Mouse (Mus musculus) macrophage (primary cell): ENCODE data around the gene Npas1. TPM values are rescaled to one million over a fixed set of nuclear protein-coding genes. Genes with fewer than 3 reads are reported as not detected.

ENCODE experiments used
- H3K27ac ChIP-seq: fragments of 350-480 bp; formaldehyde crosslinking; 2 replicates; pipeline ENCODE4 v1.9.0; 2021
- H3K36me3 ChIP-seq: fragments of 350-480 bp; formaldehyde crosslinking; 2 replicates; pipeline ENCODE4 v1.9.0; 2021; ENCODE audit errors: inconsistent target
- H3K4me3 ChIP-seq: fragments of 350-480 bp; formaldehyde crosslinking; 2 replicates; pipeline ENCODE4 v1.9.0; 2021; ENCODE audit errors: inconsistent target
- H3K79me2 ChIP-seq: fragments of 350-480 bp; formaldehyde crosslinking; 2 replicates; pipeline ENCODE4 v1.9.0; 2021; ENCODE audit errors: inconsistent target
- WGBS: methylation state at CpG from one replicate; pipeline ENCODE4 v1.1.7; 2026; ENCODE audit warnings: inconsistent platforms; ENCODE audit not compliant: missing documents; 5-methylcytosine and 5-hydroxymethylcytosine counted together
- polyA plus RNA-seq: library from polyadenylated mRNA; stranded (reverse); fragments of 250-400 nt; gene quantifications from 3 replicates; pipeline ENCODE4 v1.2.4, GENCODE M21; 2018; ENCODE audit warnings: inconsistent platforms

Npas1 gene
- polyA plus RNA-seq, 1 experiment from 2014 or later, result not detected

- Histone ChIP-seq H3K27ac (no peak overlapping the region), H3K36me3 (no peaks in the 10 kb centered on the region), H3K79me2 (no peaks in the 10 kb centered on the region), H3K4me3 (no peak overlapping the region)
- 96% methylated on average over 9 of the region's 9 CpGs for WGBS
Observed at GRCm38 (mm10) chr7:16489948-16490347, 12.4 kb upstream of the Npas1 start.

GRCm38 (mm10) chr7:16488816-16489215 lies 11.3 kb upstream of the Npas1 start:
- Histone ChIP-seq H3K36me3 (no peaks in the 10 kb centered on the region), H3K4me3 (no peak overlapping the region), H3K79me2 (no peaks in the 10 kb centered on the region), H3K27ac (no peak overlapping the region)

DNA sequence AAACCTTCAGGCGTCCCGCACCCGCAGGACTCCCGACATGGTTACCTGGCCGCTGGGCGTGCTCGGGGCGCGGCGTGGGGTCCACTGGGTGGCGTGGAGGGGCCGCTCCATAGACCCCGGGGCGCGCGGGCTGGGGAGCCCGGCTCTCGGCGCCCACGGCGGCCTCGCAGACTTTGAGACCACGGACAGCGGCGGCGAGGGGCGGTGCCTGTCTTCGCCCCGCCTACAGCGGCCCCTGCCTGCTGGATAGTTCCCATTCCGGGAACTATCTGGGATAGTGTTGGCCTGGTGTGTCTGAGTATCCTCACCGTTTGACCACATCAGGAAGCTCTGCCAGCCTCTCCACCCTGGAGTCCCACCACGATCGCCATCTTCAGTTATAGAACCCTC lies 933 bp downstream of the Npas1 start:
- 8% methylated on average over 30 of the region's 34 CpGs for WGBS
- H3K36me3 ChIP-seq, result no peaks in the 10 kb centered on the region
- H3K27ac ChIP-seq, result no peak overlapping the region
- no peaks in the 10 kb centered on the region for H3K79me2 ChIP-seq
- no peak overlapping the region for H3K4me3 ChIP-seq

GRCm38 (mm10) chr7:16475764-16476599 lies 1.5 kb downstream of the Npas1 start:
- H3K4me3 ChIP-seq, result no peak overlapping the region
- H3K79me2 ChIP-seq, result no peaks in the 10 kb centered on the region
- H3K27ac ChIP-seq, result no peak overlapping the region
- 5% methylated on average over 56 of the region's 59 CpGs for WGBS
- no peaks in the 10 kb centered on the region for H3K36me3 ChIP-seq

DNA sequence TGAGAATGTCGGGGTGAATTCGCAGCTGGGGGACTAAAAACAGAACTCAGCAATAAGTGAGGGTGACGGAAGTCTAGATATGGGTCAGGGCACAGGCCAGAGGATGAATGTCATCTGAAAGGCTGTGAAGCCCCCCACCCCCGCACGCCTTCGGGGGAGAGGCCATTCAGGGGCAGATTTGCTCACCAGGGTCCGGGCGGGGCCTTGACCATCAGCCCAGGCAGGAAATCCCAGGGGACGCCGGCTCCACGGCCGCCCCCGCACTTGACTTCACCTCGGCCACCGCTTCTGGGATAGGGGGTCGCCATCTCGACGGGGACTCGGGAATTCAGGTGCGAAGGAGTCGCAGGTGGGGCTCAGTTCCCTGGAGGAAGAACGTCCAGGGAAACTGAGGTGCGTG lies 2.2 kb downstream of the Npas1 start:
- WGBS, result 8% methylated on average over 23 of the region's 23 CpGs
- Histone ChIP-seq H3K27ac (no peak overlapping the region), H3K79me2 (no peaks in the 10 kb centered on the region), H3K4me3 (no peak overlapping the region), H3K36me3 (no peaks in the 10 kb centered on the region)

GRCm38 (mm10) chr7:16474445-16474844 lies 3.1 kb downstream of the Npas1 start:
- Histone ChIP-seq H3K27ac (no peak overlapping the region), H3K36me3 (no peaks in the 10 kb centered on the region), H3K4me3 (no peak overlapping the region), H3K79me2 (no peaks in the 10 kb centered on the region)
- WGBS, result 10% methylated on average over 32 of the region's 33 CpGs

- 83% methylated on average over 8 of the region's 8 CpGs for WGBS
Observed at GRCm38 (mm10) chr7:16473847-16474246, 3.7 kb downstream of the Npas1 start.

GRCm38 (mm10) chr7:16472116-16472709 lies 5.3 kb downstream of the Npas1 start:
- no peak overlapping the region for H3K4me3 ChIP-seq
- H3K27ac ChIP-seq, result no peak overlapping the region
- 44% methylated on average over 16 of the region's 17 CpGs for WGBS
- H3K36me3 ChIP-seq, result no peaks in the 10 kb centered on the region
- no peaks in the 10 kb centered on the region for H3K79me2 ChIP-seq

More at GRCm38 (mm10) chr7:16473847-16474246, 3.7 kb downstream of the Npas1 start:
- no peak overlapping the region for H3K27ac ChIP-seq
- H3K4me3 ChIP-seq, result no peak overlapping the region
- no peaks in the 10 kb centered on the region for H3K79me2 ChIP-seq
- H3K36me3 ChIP-seq, result no peaks in the 10 kb centered on the region

GRCm38 (mm10) chr7:16471549-16471948 lies 6.0 kb downstream of the Npas1 start:
- Histone ChIP-seq H3K27ac (no peak overlapping the region), H3K4me3 (no peak overlapping the region), H3K36me3 (no peaks in the 10 kb centered on the region), H3K79me2 (no peaks in the 10 kb centered on the region)
- WGBS, result 42% methylated on average over 9 of the region's 9 CpGs

DNA sequence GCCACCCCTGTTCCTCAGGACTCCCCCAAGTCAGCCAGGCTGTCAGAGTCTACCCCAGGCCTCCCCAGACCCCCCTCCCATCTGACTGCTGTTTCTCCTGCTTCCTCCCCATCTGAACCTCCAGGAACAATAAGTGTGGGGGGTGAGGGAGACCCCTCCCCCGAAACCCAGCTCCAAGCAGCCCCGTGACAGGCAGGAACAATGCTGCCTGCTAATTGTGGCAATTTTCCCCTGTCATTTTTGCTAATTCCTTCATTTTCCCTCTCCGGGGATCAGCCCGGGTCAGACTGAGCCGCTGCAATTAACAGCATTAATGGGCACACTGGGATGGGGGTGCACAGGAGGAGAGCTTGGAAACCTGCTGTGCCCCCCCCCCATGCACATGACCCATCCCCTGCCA lies 9.4 kb downstream of the Npas1 start:
- H3K79me2 ChIP-seq, result no peaks in the 10 kb centered on the region
- no peaks in the 10 kb centered on the region for H3K36me3 ChIP-seq
- H3K4me3 ChIP-seq, result no peak overlapping the region
- no peak overlapping the region for H3K27ac ChIP-seq
- 37% methylated on average over 5 of the region's 5 CpGs for WGBS

DNA sequence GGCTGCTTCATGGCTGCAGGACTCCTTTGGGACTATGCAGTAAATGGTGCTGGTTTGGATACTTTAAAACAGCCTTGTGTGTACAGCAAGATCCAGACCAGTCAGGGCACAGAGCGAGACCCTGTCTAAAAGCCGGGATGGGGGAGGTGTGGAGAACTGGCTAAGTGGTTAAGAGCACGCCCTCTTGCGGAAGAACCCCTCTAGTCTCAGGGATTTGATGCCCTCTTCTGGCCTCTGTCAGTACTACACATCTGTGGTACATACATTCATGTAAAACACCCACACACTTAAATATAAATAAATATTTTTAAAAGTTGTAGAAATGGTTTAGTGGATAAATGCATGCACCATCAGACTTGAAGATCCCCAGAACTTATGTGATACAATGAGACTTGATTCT lies 11.0 kb downstream of the Npas1 start:
- no peak overlapping the region for H3K4me3 ChIP-seq
- no peak overlapping the region for H3K27ac ChIP-seq
- WGBS, result 80% methylated on average over 3 of the region's 4 CpGs
- no peaks in the 10 kb centered on the region for H3K36me3 ChIP-seq
- H3K79me2 ChIP-seq, result no peaks in the 10 kb centered on the region

- H3K36me3 ChIP-seq, result no peaks in the 10 kb centered on the region
Observed at GRCm38 (mm10) chr7:16465568-16465967, 12.0 kb downstream of the Npas1 start.

DNA sequence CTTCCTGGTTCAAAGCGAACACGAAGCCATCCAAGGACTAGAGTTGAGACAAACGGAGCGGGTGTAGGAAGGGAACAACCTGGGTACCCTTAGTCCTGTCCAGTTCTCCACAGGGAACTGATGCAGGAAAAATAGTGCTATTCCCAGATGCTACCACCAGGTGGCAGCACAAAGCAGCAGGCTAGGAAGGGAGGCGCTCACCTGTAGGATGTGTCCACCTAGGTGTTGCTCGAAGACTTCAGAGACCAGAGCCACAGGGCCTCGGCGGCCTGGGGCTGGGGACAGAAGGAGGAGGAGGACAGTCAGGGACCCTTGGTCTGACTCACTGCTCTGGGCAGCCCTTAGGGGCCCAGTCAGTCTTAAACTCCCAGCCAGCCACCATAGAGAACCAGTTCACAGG lies 12.4 kb downstream of the Npas1 start:
- no peak overlapping the region for H3K4me3 ChIP-seq
- no peak overlapping the region for H3K27ac ChIP-seq
- 8% methylated on average over 8 of the region's 8 CpGs for WGBS
- H3K36me3 ChIP-seq, result no peaks in the 10 kb centered on the region
- no peaks in the 10 kb centered on the region for H3K79me2 ChIP-seq

More at GRCm38 (mm10) chr7:16465568-16465967, 12.0 kb downstream of the Npas1 start:
- 100% methylated on average over 3 of the region's 5 CpGs for WGBS
- no peak overlapping the region for H3K27ac ChIP-seq
- H3K4me3 ChIP-seq, result no peak overlapping the region
- H3K79me2 ChIP-seq, result no peaks in the 10 kb centered on the region

- 3% methylated on average over 14 of the region's 14 CpGs for WGBS
- H3K36me3 ChIP-seq, result no peaks in the 10 kb centered on the region
- no peaks in the 10 kb centered on the region for H3K79me2 ChIP-seq
- no peak overlapping the region for H3K27ac ChIP-seq
- H3K4me3 ChIP-seq, result no peak overlapping the region
Observed at GRCm38 (mm10) chr7:16463214-16463613, 14.3 kb downstream of the Npas1 start.

GRCm38 (mm10) chr7:16461705-16462104 lies 15.8 kb downstream of the Npas1 start:
- H3K79me2 ChIP-seq, result no peaks in the 10 kb centered on the region
- whole genome bisulfite sequencing, result 85% methylated on average over 6 of the region's 6 CpGs
- no peak overlapping the region for H3K27ac ChIP-seq
- no peak overlapping the region for H3K4me3 ChIP-seq
- H3K36me3 ChIP-seq, result no peaks in the 10 kb centered on the region
